Mouse (Mus musculus): ENCODE results near the gene Creb3l1.

The Creb3l1 gene

GRCm38 (mm10) chr2:92024274-92024672, at the start of gene Creb3l1:
Creb3l1 (minus strand) TSS chr2:92024502.
- DNase-seq (ENCODE audit: low spot score): peak; percentile 77

- no peak for DNase-seq (ENCODE audit: low spot score)
Measured at GRCm38 (mm10) chr2:92071143-92071542, 46.8 kb upstream of the Creb3l1 start.

GRCm38 (mm10) chr2:92069630-92070029, 45.3 kb upstream of the Creb3l1 start:
- no peak for DNase-seq (ENCODE audit: low spot score)

- no peak for DNase-seq (ENCODE audit: low spot score)
Measured at GRCm38 (mm10) chr2:92067600-92067999, 43.3 kb upstream of the Creb3l1 start.

DNA sequence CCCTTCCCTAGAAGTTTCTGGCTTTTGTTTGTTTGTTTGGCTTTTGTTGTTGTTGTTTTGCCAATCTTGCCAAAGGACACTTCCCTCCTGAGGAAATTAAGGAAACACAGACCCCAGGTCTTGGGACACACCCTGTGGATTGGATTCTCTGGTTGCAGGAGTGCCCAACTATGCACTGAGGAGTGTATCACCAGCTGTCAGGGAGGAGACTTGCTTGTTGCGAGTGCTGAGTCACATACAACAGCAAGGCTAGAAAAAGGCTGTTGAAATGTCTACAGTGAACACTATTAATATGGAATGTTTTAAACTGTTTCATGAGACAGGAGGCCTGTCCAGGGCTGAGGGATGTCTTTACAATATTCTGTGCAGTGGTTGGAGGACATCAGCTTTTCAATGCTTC, 42.6 kb upstream of the Creb3l1 start:
- DNase-seq (ENCODE audit: low spot score): peak; percentile 22

DNA sequence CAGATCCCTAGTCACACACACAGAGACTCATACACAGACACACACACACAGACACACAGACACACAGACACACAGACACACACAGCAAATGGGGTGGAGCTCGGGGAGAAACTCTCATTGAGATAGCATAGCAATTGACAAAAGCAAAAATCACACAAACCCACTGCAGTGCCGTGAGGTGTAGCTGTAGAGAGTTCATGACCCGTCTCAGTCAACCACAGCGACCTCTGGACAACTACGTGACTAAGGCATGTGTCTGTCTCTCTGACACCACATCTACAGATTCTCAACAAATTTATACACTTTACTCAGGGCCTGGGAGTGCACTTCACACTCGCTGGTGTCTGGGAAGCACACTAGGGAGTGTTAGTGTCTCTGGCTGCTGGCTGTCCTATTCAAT, 41.6 kb upstream of the Creb3l1 start:
- DNase-seq (ENCODE audit: low spot score): no peak

GRCm38 (mm10) chr2:92065269-92065888, 41.1 kb upstream of the Creb3l1 start:
- DNase-seq (ENCODE audit: low spot score): no peak

- DNase-seq (ENCODE audit: low spot score): peak; percentile 21
Measured at GRCm38 (mm10) chr2:92063106-92063505, 38.8 kb upstream of the Creb3l1 start.

GRCm38 (mm10) chr2:92061337-92061736, 37.0 kb upstream of the Creb3l1 start:
- DNase-seq (ENCODE audit: low spot score): no peak

DNA sequence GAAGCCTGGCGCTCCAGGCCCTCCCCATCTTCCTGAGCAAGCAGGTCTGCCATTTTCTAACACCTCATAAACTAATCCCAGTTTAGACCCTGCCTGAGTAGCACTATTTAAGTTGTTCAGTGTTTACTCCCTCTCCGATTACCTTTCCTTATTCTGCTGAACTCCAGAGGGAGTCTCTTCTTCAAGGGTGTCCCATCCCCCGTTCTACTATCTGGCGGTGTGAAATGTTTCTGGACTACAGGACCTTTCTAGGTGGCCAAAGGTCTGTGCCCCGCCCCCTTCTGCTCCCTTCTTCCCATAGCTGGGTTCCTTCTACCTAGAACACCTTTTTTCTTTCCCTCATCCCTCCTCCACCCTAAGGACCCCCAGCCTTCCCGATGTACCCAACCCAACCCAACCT, 36.0 kb upstream of the Creb3l1 start:
- DNase-seq (ENCODE audit: low spot score): no peak

DNA sequence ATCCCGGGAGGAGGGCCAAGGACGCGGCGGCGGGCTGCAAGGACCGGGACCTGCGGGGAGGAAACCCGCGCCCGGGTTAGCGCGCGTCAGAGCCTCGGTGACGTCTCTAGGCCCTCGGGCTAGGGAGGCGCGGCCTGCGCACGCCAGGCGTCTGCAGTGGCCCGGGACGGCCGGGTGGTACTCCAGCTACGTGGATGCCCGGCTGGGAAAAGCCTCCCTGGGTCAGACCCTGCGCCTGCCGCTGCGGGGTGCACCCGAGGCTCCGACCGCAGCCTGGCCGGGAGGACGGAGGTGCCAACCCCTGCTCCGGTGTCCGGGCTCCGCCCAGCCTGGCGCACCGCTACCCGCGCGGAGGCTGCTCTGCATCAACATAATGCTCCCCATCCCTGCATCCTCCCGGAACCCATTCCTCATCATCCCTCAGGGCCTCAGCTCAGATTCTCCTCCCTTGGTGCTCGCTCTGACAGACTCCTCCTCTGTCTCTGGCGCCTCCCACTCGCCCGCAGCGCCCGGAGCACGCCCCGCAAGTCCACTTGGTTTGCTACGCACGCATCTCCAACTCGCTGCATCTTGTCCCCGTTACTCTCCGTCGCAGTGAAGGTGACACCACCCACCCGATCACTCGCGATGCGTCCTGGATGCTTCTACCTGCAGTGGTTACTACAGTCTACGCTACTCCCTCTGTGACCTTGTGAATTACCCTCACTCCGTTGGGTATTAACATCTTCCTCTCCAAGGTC, 35.3 kb upstream of the Creb3l1 start:
- peak; percentile 31 for DNase-seq (ENCODE audit: low spot score)

- DNase-seq (ENCODE audit: low spot score): no peak
Measured at GRCm38 (mm10) chr2:92058936-92059335, 34.6 kb upstream of the Creb3l1 start.

DNA sequence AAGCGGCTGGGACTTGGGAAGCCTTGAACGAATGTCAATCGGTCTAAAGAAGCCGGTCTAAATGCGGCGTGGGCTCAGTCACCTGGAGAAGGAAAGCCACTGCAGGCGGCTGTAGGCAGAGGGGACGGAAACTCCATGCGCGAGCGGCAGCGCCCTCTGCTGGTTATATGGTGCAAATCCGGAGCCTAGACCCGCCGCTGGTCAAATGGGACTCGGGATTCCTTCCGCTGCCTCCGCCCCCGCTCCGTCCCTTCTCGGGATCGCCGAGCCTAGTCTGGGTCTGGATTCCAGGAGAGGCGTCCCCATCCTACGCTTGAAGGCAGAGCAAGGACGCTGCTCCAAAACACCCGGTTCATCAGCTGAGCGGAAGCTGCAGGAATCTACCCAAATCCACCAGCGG, 34.2 kb upstream of the Creb3l1 start:
- peak; percentile 95 for DNase-seq (ENCODE audit: low spot score)

- no peak for DNase-seq (ENCODE audit: low spot score)
Measured at GRCm38 (mm10) chr2:92056760-92057159, 32.5 kb upstream of the Creb3l1 start.

- peak; percentile 80 for DNase-seq (ENCODE audit: low spot score)
Measured at GRCm38 (mm10) chr2:92055831-92056236, 31.5 kb upstream of the Creb3l1 start.

- peak; percentile 93 for DNase-seq (ENCODE audit: low spot score)
Measured at GRCm38 (mm10) chr2:92055101-92055813, 31.0 kb upstream of the Creb3l1 start.

- no peak for DNase-seq (ENCODE audit: low spot score)
Measured at GRCm38 (mm10) chr2:92052754-92053153, 28.5 kb upstream of the Creb3l1 start.

- DNase-seq (ENCODE audit: low spot score): no peak
Measured at GRCm38 (mm10) chr2:92052188-92052587, 27.9 kb upstream of the Creb3l1 start.

- DNase-seq (ENCODE audit: low spot score): no peak
Measured at GRCm38 (mm10) chr2:92048034-92048690, 23.9 kb upstream of the Creb3l1 start.

GRCm38 (mm10) chr2:92047601-92048000, 23.3 kb upstream of the Creb3l1 start:
- no peak for DNase-seq (ENCODE audit: low spot score)

DNA sequence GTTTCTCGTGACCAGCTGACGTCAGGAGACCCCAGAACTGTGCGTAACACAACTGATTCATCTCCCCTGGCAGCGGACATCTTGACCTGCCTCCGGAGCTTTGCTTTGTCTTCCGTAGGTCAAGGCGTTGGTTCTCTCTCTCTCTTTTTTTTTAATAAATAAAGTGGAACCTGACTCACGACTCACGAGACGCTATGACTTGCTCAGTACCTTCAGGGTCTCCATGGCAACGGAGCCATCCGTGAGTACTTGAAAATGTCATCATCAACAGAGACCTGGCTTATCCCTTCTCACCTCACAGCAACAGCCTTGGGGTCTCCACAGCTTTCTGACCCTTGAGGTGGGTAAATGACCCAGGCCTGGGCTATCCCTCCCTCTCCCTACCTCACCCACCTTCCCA, 19.0 kb upstream of the Creb3l1 start:
- no peak for DNase-seq (ENCODE audit: low spot score)

GRCm38 (mm10) chr2:92041538-92041937, 17.2 kb upstream of the Creb3l1 start:
- DNase-seq (ENCODE audit: low spot score): no peak

GRCm38 (mm10) chr2:92034273-92034672, 10.0 kb upstream of the Creb3l1 start:
- DNase-seq (ENCODE audit: low spot score): no peak
